Mouse (Mus musculus) heart, embryonic 11.5 days (tissue): ENCODE results near the gene Prkcg. TPM values are rescaled to one million over a fixed set of nuclear protein-coding genes. Genes with fewer than 3 reads are reported as not detected.

Experiments used
- ATAC-seq: fragments of 200-750 bp; cut with Nextera tagmentation; replicated peaks from 2 replicates; pipeline ENCODE4 v1.8.0; 2017; ENCODE audit warnings: moderate library complexity; ENCODE audit not compliant: insufficient number of reproducible peaks, low FRiP score, low TSS enrichment
- H3K27ac ChIP-seq: fragments of 300-500 bp; sonication (generic); 2 replicates; pipeline ENCODE4 v1.5.1; 2014; ENCODE audit warnings: mild to moderate bottlenecking, low read depth, low read length
- H3K27me3 ChIP-seq: fragments of 300-500 bp; sonication (generic); 2 replicates; pipeline ENCODE4 v1.6.1; 2014; ENCODE audit warnings: mild to moderate bottlenecking, low read length, mixed read lengths; ENCODE audit not compliant: control insufficient read depth, insufficient read depth
- H3K36me3 ChIP-seq: fragments of 300-500 bp; sonication (generic); 2 replicates; pipeline ENCODE4 v1.6.1; 2014; ENCODE audit warnings: mild to moderate bottlenecking, low read length, moderate library complexity, mixed read lengths; ENCODE audit not compliant: control insufficient read depth, insufficient read depth
- H3K4me1 ChIP-seq: fragments of 300-500 bp; sonication (generic); 2 replicates; pipeline ENCODE4 v1.6.1; 2014; ENCODE audit warnings: low read length; ENCODE audit not compliant: control insufficient read depth, insufficient read depth
- H3K4me2 ChIP-seq: fragments of 300-500 bp; sonication (generic); 2 replicates; pipeline ENCODE4 v1.6.1; 2014; ENCODE audit warnings: mild to moderate bottlenecking, moderate library complexity
- H3K4me3 ChIP-seq: fragments of 300-500 bp; sonication (generic); 2 replicates; pipeline ENCODE4 v1.5.1; 2014; ENCODE audit warnings: low read depth, low read length
- H3K9ac ChIP-seq: fragments of 300-500 bp; sonication (generic); 2 replicates; pipeline ENCODE4 v1.6.1; 2014; ENCODE audit warnings: mild to moderate bottlenecking, low read depth, low read length, moderate library complexity
- H3K9me3 ChIP-seq: fragments of 300-500 bp; sonication (generic); replicated peaks from 2 replicates; pipeline ENCODE4 v1.6.1; 2016; ENCODE audit warnings: low read length; ENCODE audit not compliant: control insufficient read depth
- WGBS: fragments of 180-500 bp; shearing (Covaris S2); extraction: QIAGEN DNeasy Blood & Tissue Kit; methylation state at CpG from one replicate; pipeline ENCODE4 v1.1.7; 2014; ENCODE audit not compliant: insufficient replicate concordance; 5-methylcytosine and 5-hydroxymethylcytosine counted together
- polyA plus RNA-seq: library from polyadenylated mRNA; unstranded; fragments of >200 nt; fragmentation: Nextera tagmentation; extraction: Ambion mirVana; gene quantifications from 2 replicates; pipeline ENCODE4 v1.2.1, GENCODE M21; 2014

Gene Prkcg
- 0.10 and 0.14 TPM in 2 replicates for polyA plus RNA-seq

DNA sequence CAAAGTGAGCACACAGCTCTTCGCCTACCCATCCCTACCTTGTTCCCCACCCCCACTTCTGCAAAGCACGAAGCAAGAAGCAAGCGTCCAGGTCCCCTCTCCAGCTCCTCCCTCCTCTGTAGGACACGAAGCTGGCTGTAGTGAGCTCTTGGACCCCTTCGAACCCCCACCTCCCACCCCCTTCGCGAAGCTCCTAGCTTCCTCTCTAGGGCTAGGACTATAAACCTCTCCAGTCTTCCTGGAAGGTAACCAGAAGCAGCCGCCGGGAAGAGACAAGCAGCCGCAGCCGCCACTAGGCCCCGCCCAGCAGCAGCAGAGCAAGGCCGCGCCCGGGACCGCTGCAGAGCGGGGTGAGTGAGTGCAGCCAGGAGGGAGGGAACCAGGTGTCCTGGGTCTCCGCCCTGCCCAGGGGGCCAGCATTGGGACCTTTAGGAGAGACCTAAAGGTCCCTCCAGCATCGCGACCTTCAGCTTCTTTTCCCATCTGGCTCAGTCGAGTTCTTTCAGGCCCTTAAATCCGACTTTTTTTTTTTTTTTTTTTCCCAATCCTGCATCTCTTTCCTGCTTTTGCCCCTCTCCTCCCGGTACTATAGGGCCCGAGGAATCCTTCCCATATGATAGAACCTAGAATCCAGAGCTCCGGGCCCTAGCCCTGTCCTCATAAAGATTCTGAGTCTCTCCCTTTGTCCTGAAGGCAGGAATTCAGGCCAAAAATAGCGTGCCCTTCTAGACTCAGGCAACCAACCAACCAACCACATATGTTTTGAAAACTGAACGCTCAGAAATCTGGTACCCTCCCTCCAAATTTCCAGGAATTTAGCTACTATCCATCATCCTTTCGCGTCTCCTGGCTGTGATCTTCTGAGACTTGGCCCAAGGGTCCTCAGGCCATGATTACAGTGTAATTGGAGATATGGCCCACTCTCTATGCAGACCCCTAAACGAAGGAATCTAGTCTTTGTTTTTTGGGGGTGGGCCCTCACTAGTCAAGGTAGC is at the start of gene Prkcg, which contains the start of gene Myadm:
Gene Prkcg, plus strand, starts transcription at position 204 of the 995 bp plus-strand sequence.
Gene Myadm, plus strand, starts transcription at position 105 of the 995 bp plus-strand sequence.
- no peaks in the 10 kb centered on the region for H3K9me3 ChIP-seq
- peak within 1 kb of the TSS; percentile 96 for H3K27ac ChIP-seq
- H3K4me1 ChIP-seq: peaks cover 18% of the 10 kb centered on the region; the same call in 1 of the 2 replicates
- peak within 1 kb of the TSS; percentile 82 for H3K9ac ChIP-seq
- peak within 1 kb of the TSS; percentile 62 for H3K4me3 ChIP-seq
- no peaks in the 10 kb centered on the region for H3K27me3 ChIP-seq
- peaks cover 6% of the 10 kb centered on the region for H3K36me3 ChIP-seq
- peak within 1 kb of the TSS; percentile 83 for H3K4me2 ChIP-seq
- peak; percentile 44 for ATAC-seq
- 2% methylated on average over 29 of the region's 30 CpGs for WGBS

DNA sequence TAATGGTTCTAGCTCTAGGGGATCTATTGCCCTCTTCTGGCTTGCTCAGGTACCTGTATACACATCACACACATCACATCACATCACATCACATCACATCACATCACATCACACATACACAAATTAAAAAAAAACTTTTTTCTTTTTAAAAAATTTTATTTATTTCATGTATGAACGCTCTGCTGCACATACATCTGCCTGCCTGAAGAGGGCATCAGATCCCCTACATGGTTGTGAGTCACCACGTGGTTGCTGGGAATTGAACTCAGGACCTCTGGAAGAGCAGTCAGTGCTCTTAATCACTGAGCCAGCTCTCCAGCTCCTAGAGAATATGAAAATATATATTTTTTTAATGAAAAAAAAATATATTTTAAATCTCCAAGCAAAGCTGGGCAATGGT is 49.8 kb upstream of the Prkcg start:
- 70% methylated on average over 2 of the region's 2 CpGs for WGBS
- no peak for ATAC-seq
- no peak overlapping the region for H3K9ac ChIP-seq
- H3K4me2 ChIP-seq: no peak overlapping the region
- no peak overlapping the region for H3K27ac ChIP-seq
- H3K36me3 ChIP-seq: no peaks in the 10 kb centered on the region
- no peak overlapping the region for H3K4me3 ChIP-seq
- H3K9me3 ChIP-seq: no peaks in the 10 kb centered on the region
- H3K4me1 ChIP-seq: no peaks in the 10 kb centered on the region
- no peaks in the 10 kb centered on the region for H3K27me3 ChIP-seq

DNA sequence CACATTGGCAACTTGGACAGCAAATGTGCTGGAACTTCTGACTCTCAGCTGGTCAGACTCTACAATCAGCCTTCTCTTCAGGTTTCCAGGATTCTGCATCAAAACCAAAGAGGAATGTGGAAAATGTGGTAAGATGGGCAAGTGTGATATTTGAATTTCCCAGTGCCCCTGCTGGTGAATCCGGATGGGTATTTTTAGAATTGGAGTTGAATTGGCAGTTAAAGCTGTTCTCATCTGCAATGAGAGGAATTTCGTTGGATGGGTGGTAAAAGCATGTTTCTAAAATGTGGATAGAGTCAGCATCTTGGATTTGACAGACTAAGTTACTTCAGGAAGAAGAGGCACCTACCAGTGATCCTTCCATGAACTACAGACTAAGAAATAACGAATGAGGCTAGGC is 28.3 kb upstream of the Prkcg start:
- H3K4me3 ChIP-seq: no peak overlapping the region
- 67% methylated on average over 3 of the region's 3 CpGs for WGBS
- H3K36me3 ChIP-seq: no peaks in the 10 kb centered on the region
- H3K9ac ChIP-seq: no peak overlapping the region
- ATAC-seq: no peak
- no peak overlapping the region for H3K4me2 ChIP-seq
- no peaks in the 10 kb centered on the region for H3K27me3 ChIP-seq
- no peak overlapping the region for H3K27ac ChIP-seq
- no peaks in the 10 kb centered on the region for H3K9me3 ChIP-seq
- no peaks in the 10 kb centered on the region for H3K4me1 ChIP-seq

DNA sequence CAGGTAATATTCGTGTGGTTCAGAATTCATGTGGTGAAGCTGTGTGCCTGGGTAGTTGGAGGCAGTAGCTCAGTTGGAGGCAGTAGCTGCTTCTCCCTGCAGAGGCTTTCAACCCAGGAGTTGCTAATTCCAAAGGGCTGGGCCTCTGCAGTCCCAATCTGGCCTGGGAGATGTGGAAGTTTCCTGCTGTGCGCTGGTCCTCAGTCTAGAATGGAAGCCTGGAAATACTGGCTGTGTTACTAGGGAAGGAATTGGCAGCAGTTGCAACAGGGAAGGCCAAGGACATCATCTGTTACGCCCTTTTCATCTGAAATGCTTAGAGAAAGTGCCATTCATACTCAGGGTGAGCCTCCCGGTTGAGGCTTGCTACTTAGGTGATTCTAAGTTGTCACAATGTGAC is 27.5 kb upstream of the Prkcg start:
- Histone ChIP-seq H3K4me2 (no peak overlapping the region), H3K9me3 (no peaks in the 10 kb centered on the region), H3K36me3 (no peaks in the 10 kb centered on the region), H3K27ac (no peak overlapping the region), H3K9ac (no peak overlapping the region), H3K4me1 (no peaks in the 10 kb centered on the region), H3K27me3 (no peaks in the 10 kb centered on the region), H3K4me3 (no peak overlapping the region)
- 63% methylated on average over 4 of the region's 4 CpGs for WGBS
- ATAC-seq: no peak

DNA sequence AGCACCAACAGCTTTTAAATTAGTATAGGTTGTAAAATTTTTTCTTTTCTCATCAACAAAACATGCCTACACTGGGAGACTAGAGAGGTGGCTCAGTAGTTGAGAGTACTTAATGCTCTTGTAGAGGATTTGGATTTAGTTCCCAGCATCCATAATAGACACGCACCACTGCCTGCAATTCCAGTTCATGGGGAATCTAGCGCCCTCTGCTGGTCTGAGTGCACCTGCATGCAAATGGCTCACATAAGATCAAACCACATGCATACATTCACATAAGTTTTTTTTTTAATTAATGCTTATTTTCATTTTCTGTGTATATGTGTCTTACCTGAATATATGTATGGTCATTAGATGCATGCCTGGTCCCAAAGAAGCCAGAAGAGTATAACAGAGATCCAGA is 26.2 kb upstream of the Prkcg start:
- H3K27me3 ChIP-seq: no peaks in the 10 kb centered on the region
- no peaks in the 10 kb centered on the region for H3K4me1 ChIP-seq
- no peak overlapping the region for H3K27ac ChIP-seq
- no peak overlapping the region for H3K4me2 ChIP-seq
- no peak overlapping the region for H3K9ac ChIP-seq
- WGBS: 24% methylated on average over 2 of the region's 2 CpGs
- no peak overlapping the region for H3K4me3 ChIP-seq
- no peak for ATAC-seq
- no peaks in the 10 kb centered on the region for H3K36me3 ChIP-seq
- H3K9me3 ChIP-seq: no peaks in the 10 kb centered on the region

DNA sequence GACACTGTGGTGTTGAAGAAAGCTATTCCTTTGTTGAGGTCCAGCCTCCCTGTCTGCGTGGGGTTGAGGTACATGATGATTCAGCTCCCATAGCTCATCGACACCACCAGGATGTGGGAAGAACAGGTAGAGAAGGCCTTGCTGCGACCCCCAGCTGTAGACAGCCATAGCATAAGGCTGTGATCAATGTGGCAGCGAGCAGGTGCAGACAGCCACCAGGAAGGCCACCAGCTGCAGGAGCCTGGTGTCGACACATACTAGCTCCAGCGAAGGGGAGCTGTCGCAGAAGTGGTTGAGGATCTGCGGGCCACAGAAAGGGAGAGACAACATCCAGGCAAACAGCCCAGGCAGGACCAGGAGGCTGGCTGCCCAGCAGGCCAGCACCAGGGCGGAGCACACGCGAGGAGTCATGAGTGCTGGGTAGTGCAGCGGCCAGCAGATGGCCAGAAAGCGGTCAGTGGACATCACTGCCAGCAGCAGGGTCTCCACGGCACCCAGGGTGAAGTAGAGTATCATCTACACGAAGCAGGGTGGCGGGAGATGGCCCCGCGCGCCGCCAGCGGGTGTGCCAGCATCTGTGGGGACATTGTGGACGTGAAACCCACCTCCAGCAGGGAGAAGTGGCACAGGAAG is 24.5 kb upstream of the Prkcg start:
- H3K9ac ChIP-seq: no peak overlapping the region
- no peak overlapping the region for H3K27ac ChIP-seq
- H3K9me3 ChIP-seq: no peaks in the 10 kb centered on the region
- H3K4me3 ChIP-seq: peak overlapping the region; percentile 21
- WGBS: 15% methylated on average over 22 of the region's 22 CpGs
- no peaks in the 10 kb centered on the region for H3K27me3 ChIP-seq
- H3K4me1 ChIP-seq: no peaks in the 10 kb centered on the region
- peak overlapping the region; percentile 58 for H3K4me2 ChIP-seq
- no peak; the same call in 1 of the 2 replicates for ATAC-seq
- H3K36me3 ChIP-seq: no peaks in the 10 kb centered on the region

DNA sequence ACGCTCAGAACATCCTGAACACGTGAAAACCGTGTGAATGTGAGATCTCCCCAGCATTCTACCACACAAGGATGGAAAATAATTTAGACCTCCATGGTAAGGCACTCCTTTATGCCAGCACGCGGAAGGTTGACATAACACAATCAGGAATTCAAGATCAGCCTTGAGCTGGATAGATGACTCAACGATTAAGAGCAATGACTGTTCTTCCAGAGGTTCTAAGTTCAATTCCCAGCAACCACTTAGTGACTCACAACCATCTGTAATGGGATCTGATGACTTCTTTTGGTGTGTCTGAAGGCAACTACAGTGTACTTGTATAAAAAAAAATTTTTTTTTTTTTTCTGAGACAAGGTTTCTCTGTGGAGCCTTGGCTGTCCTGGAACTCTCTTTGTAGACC is 23.7 kb upstream of the Prkcg start:
- Histone ChIP-seq H3K4me3 (no peak overlapping the region), H3K4me2 (peak overlapping the region; percentile 58)
- no peak for ATAC-seq

DNA sequence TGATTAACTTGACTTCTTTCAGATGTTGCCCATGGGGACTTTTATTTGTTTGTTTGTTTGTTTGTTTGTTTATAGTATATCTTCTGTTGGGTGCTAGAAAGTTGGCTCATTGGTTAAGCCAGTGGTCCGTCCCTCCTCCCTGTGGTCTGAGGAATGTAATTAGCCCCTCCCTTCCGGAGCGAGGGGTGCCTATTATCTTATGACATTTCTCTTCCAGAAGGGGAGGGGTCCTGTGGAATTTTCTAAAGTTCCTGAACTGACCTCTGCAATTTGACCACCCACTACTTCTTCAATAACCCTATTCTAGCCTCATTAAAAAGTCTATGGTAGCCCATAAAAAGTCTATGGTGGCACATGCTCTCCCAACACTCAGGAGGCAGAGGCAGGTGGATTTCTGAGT is 21.7 kb upstream of the Prkcg start:
- H3K9ac ChIP-seq: no peak overlapping the region
- no peak overlapping the region for H3K4me3 ChIP-seq
- no peak overlapping the region for H3K4me2 ChIP-seq
- no peaks in the 10 kb centered on the region for H3K36me3 ChIP-seq
- H3K4me1 ChIP-seq: no peaks in the 10 kb centered on the region
- H3K27ac ChIP-seq: no peak overlapping the region
- H3K27me3 ChIP-seq: no peaks in the 10 kb centered on the region
- no peak for ATAC-seq
- WGBS: 75% methylated on average over 3 of the region's 3 CpGs
- H3K9me3 ChIP-seq: no peaks in the 10 kb centered on the region

More for the DNA sequence above, 23.7 kb upstream of the Prkcg start:
- Histone ChIP-seq H3K9me3 (no peaks in the 10 kb centered on the region), H3K27me3 (no peaks in the 10 kb centered on the region), H3K36me3 (no peaks in the 10 kb centered on the region), H3K9ac (no peak overlapping the region), H3K4me1 (no peaks in the 10 kb centered on the region), H3K27ac (no peak overlapping the region)
- WGBS: 46% methylated on average over 6 of the region's 6 CpGs
